Mouse (Mus musculus): Measurements from ENCODE around the gene Syncrip. TPM values are rescaled to one million over a fixed set of nuclear protein-coding genes. Genes with fewer than 3 reads are reported as not detected.
"Not testable (repeated sequence)": the region's sequence is repeated elsewhere in the genome, so short reads cannot be mapped to it uniquely, and the experiment has no call there.

Syncrip gene
- polyA plus RNA-seq, 2 experiments from 2014 or later, result 96.0 to 101 TPM

- peak; percentile 18 for ATAC-seq
Observed at GRCm38 (mm10) chr9:88481791-88482160, 598 bp downstream of the Syncrip start.

- peak; percentile 11 for ATAC-seq
Observed at GRCm38 (mm10) chr9:88481061-88481790, 1.1 kb downstream of the Syncrip start.

GRCm38 (mm10) chr9:88480120-88480519 lies 2.3 kb downstream of the Syncrip start:
- no peak for ATAC-seq

GRCm38 (mm10) chr9:88476138-88476537 lies 6.2 kb downstream of the Syncrip start:
- ATAC-seq, result no peak

- not testable (repeated sequence) for ATAC-seq
Observed at GRCm38 (mm10) chr9:88461017-88461416, 21.4 kb downstream of the Syncrip start.

- no peak for ATAC-seq
Observed at GRCm38 (mm10) chr9:88439991-88440390, 42.4 kb downstream of the Syncrip start.

- ATAC-seq, result peak; percentile 22
Observed at GRCm38 (mm10) chr9:88439238-88439600, 43.2 kb downstream of the Syncrip start.

GRCm38 (mm10) chr9:88438555-88439237 lies 43.7 kb downstream of the Syncrip start, which contains the start of gene Snx14:
Snx14 (minus strand) TSS chr9:88438958.
- peak; percentile 85 for ATAC-seq

GRCm38 (mm10) chr9:88438237-88438554 lies 44.2 kb downstream of the Syncrip start:
- ATAC-seq, result peak; percentile 36

GRCm38 (mm10) chr9:88437342-88438236 lies 44.8 kb downstream of the Syncrip start:
- ATAC-seq, result peak; percentile 27

- ATAC-seq, result no peak
Observed at GRCm38 (mm10) chr9:88424356-88424755, 58.0 kb downstream of the Syncrip start.

GRCm38 (mm10) chr9:88422428-88422827 lies 59.9 kb downstream of the Syncrip start:
- ATAC-seq, result no peak

GRCm38 (mm10) chr9:88416752-88417151 lies 65.6 kb downstream of the Syncrip start:
- ATAC-seq, result no peak

- no peak for ATAC-seq
Observed at GRCm38 (mm10) chr9:88409978-88410377, 72.4 kb downstream of the Syncrip start.

- ATAC-seq, result no peak
Observed at GRCm38 (mm10) chr9:88404515-88404914, 77.9 kb downstream of the Syncrip start.

GRCm38 (mm10) chr9:88404088-88404487 lies 78.3 kb downstream of the Syncrip start:
- no peak for ATAC-seq

- ATAC-seq, result peak; percentile 81
Observed at GRCm38 (mm10) chr9:88398461-88398860, 83.9 kb downstream of the Syncrip start.

Other genes starting within 250 kb of the Syncrip start
- gene Nt5e, start 155.4 kb downstream of the Syncrip start, polyA plus RNA-seq (2017; shearing (Covaris generic)), result 100 to 1,000 TPM; 231 to 300 TPM
- gene Snx14, start 43.6 kb downstream of the Syncrip start, polyA plus RNA-seq (2017; shearing (Covaris generic)), result 10 to 100 TPM; 44.6 to 52.4 TPM
- 1 to 10 TPM; 1.2 to 1.8 TPM for gene Gm20537, start 26.0 kb downstream of the Syncrip start, polyA plus RNA-seq (2017; shearing (Covaris generic))
- gene Zfp949, start 65.4 kb upstream of the Syncrip start, polyA plus RNA-seq (2017; shearing (Covaris generic)), result 10 to 100 TPM; 15.4 to 16.7 TPM
- not detected for gene Trim43a, start 98.3 kb upstream of the Syncrip start, polyA plus RNA-seq (2017; shearing (Covaris generic))
- 100 to 1,000 TPM; 110 to 117 TPM for gene Mthfsl, start 237.7 kb upstream of the Syncrip start, polyA plus RNA-seq (2017; shearing (Covaris generic))
- gene Bcl2a1d, start 249.3 kb upstream of the Syncrip start, polyA plus RNA-seq (2017; shearing (Covaris generic)), result 10 to 100 TPM; 54.1 to 68.7 TPM